9 mouse cellular contexts compared by ENCODE assay signal in the genomic region with DNA sequence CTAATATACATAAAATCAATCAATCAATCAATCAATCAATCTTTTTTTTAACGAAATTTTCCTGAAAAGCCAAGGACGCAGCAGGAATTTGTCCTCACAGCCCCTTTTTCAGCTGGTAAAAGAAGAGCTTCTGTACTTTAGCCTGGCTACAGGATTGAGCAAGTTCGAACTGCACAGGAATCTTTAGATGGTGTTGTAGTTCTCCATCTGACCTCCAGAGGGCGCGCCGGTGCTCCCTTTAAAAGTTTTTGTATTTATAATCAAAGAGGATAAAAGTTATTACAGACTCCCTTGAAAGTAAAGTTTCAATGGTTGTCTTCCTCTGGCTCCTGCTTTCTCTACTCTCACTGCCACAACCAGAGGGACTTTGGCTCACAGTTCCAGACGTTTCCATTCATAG. TPM values are rescaled to one million over a fixed set of nuclear protein-coding genes. Genes with fewer than 3 reads are reported as not detected.
DNase-seq lines count a peak whose midpoint lies in the region; ATAC-seq and TF ChIP-seq lines count a peak whose summit lies in the region.
"Had no signal": no experiment of that assay in that cellular context is flagged by ENCODE, and none has a peak within 500 bp of the region (broad histone marks: within the 10 kb centered on the region; RNA-seq: fewer than 3 reads in every experiment).

No protein-coding gene starts in this region.

- H3K27ac ChIP-seq in embryonic facial prominence, embryonic 14.5 days (replicated peaks; ENCODE audit: low read depth, low read length): no peak overlapping the region
- H3K27ac ChIP-seq in stomach, postnatal 0 days (replicated peaks): no peak overlapping the region
- H3K27ac ChIP-seq: hindbrain, embryonic 15.5 days had no signal

- no peaks in the 10 kb centered on the region for H3K36me3 ChIP-seq in embryonic facial prominence, embryonic 14.5 days (ENCODE audit: control insufficient read depth, insufficient read depth, low read length)
- no peaks in the 10 kb centered on the region for H3K36me3 ChIP-seq in stomach, postnatal 0 days (ENCODE audit: control insufficient read depth, insufficient read depth, low read length)
- H3K36me3 ChIP-seq: hindbrain, embryonic 15.5 days had no signal

- DNase-seq in frontal cortex, adult 2 months (ENCODE audit: extremely low spot score in 1 of 2, low spot score in 1 of 2): peak; percentile 56 to 91
- DNase-seq in 416B (ENCODE audit: low read depth): peak; percentile 76
- DNase-seq in adrenal gland, adult (ENCODE audit: inconsistent age in 2 of 2, low spot score in 1 of 2): peak; percentile 65 to 93
- DNase-seq in embryonic facial prominence, embryonic 14.5 days (ENCODE audit: low spot score): peak; percentile 36
- peak; percentile 82 to 84 for DNase-seq in kidney, postnatal 4 days
- peak; percentile 88 for DNase-seq in lung, postnatal 36 days
- DNase-seq in stomach, postnatal 0 days (ENCODE audit: low spot score): peak; percentile 70

- no peaks in the 10 kb centered on the region for H3K27me3 ChIP-seq in embryonic facial prominence, embryonic 14.5 days (replicated peaks; ENCODE audit: control insufficient read depth, insufficient read depth, low read length)
- no peaks in the 10 kb centered on the region for H3K27me3 ChIP-seq in stomach, postnatal 0 days (ENCODE audit: control insufficient read depth, insufficient read depth, low read length)
- H3K27me3 ChIP-seq: hindbrain, embryonic 15.5 days had no signal

- TF ChIP-seq CTCF in stomach, postnatal 0 days (IDR thresholded peaks at IDR 0.05; ENCODE audit: low read depth): peak; percentile 85

- no peak for ATAC-seq in frontal cortex, adult (ENCODE audit: low TSS enrichment)
- no peak for ATAC-seq in embryonic facial prominence, embryonic 14.5 days (ENCODE audit: low read depth)
- no peak for ATAC-seq in stomach, postnatal 0 days (ENCODE audit: low FRiP score, low TSS enrichment)

- no peak for TF ChIP-seq EP300 in stomach, postnatal 0 days (optimal IDR thresholded peaks at IDR 0.05)

- H3K4me2 ChIP-seq in embryonic facial prominence, embryonic 14.5 days (ENCODE audit: low read depth, low read length): no peak overlapping the region
- no peak overlapping the region for H3K4me2 ChIP-seq in stomach, postnatal 0 days (replicated peaks; ENCODE audit: low read depth)
- H3K4me2 ChIP-seq: hindbrain, embryonic 15.5 days had no signal

- no peaks in the 10 kb centered on the region for H3K9me3 ChIP-seq in embryonic facial prominence, embryonic 14.5 days (ENCODE audit: control insufficient read depth, low read length)
- no peaks in the 10 kb centered on the region for H3K9me3 ChIP-seq in stomach, postnatal 0 days (ENCODE audit: control insufficient read depth, low read length)
- H3K9me3 ChIP-seq: hindbrain, embryonic 15.5 days had no signal

- no peak overlapping the region for H3K4me3 ChIP-seq in embryonic facial prominence, embryonic 14.5 days (ENCODE audit: low read depth, low read length)
- H3K4me3 ChIP-seq in stomach, postnatal 0 days (ENCODE audit: low read depth, low read length): no peak overlapping the region
- H3K4me3 ChIP-seq: hindbrain, embryonic 15.5 days had no signal

- WGBS in embryonic facial prominence, embryonic 14.5 days: 15% methylated on average over 7 of the region's 7 CpGs
- 10% methylated on average over 7 of the region's 7 CpGs for WGBS in stomach, postnatal 0 days

- H3K4me1 ChIP-seq in embryonic facial prominence, embryonic 14.5 days (ENCODE audit: control insufficient read depth, insufficient read depth, low read length): no peaks in the 10 kb centered on the region
- H3K4me1 ChIP-seq in stomach, postnatal 0 days (replicated peaks; ENCODE audit: control insufficient read depth, insufficient read depth): no peaks in the 10 kb centered on the region
- H3K4me1 ChIP-seq: hindbrain, embryonic 15.5 days had no signal

- no peak overlapping the region for H3K9ac ChIP-seq in embryonic facial prominence, embryonic 14.5 days (ENCODE audit: low read depth, low read length)
- no peak overlapping the region for H3K9ac ChIP-seq in stomach, postnatal 0 days (ENCODE audit: low read length)
- H3K9ac ChIP-seq: hindbrain, embryonic 15.5 days had no signal

RNA-seq across cellular contexts. Expression of a gene that starts 22.6 kb away (rescaled TPM):
- 768 and 847 TPM in 2 replicates for polyA plus RNA-seq in frontal cortex, adult 2 months (2012; rRNA removed)
- polyA plus RNA-seq in embryonic facial prominence, embryonic 14.5 days (2014; fragmentation: Nextera tagmentation; extraction: Ambion mirVana): 613 and 705 TPM in 2 replicates
- polyA plus RNA-seq in stomach, postnatal 0 days (2015; fragmentation: Nextera tagmentation; extraction: Ambion mirVana): 1,663 and 1,741 TPM in 2 replicates

RNA-seq across cellular contexts. Expression of a gene that starts 22.7 kb away (rescaled TPM):
- polyA plus RNA-seq in frontal cortex, adult 2 months (2012; rRNA removed): 4.1 and 4.6 TPM in 2 replicates
- 14.6 and 16.0 TPM in 2 replicates for polyA plus RNA-seq in embryonic facial prominence, embryonic 14.5 days (2014; fragmentation: Nextera tagmentation; extraction: Ambion mirVana)
- 10.1 and 11.9 TPM in 2 replicates for polyA plus RNA-seq in stomach, postnatal 0 days (2015; fragmentation: Nextera tagmentation; extraction: Ambion mirVana)

RNA-seq across cellular contexts. Expression of a gene that starts 24.5 kb away (rescaled TPM):
- polyA plus RNA-seq in frontal cortex, adult 2 months (2012; rRNA removed): 3.9 and 5.1 TPM in 2 replicates
- 16.9 and 19.8 TPM in 2 replicates for polyA plus RNA-seq in embryonic facial prominence, embryonic 14.5 days (2014; fragmentation: Nextera tagmentation; extraction: Ambion mirVana)
- 7.8 and 8.8 TPM in 2 replicates for polyA plus RNA-seq in stomach, postnatal 0 days (2015; fragmentation: Nextera tagmentation; extraction: Ambion mirVana)

Comparison
In these comparisons a context has a peak if more than half of its experiments do, and no peak if none do; other contexts are left out.
1. DNase-seq: peak in every context shown above with its lines; median percentile 88 in lung, postnatal 36 days; 83 in kidney, postnatal 4 days; 79 in adrenal gland, adult; 76 in 416B; 74 in frontal cortex, adult 2 months; 70 in stomach, postnatal 0 days; 36 in embryonic facial prominence, embryonic 14.5 days.